Mouse (Mus musculus) C2C12 (cell line): ENCODE results near the gene Znrf3.

Experiments
- CTCF ChIP-seq: IDR thresholded peaks from one replicate; pipeline ENCODE4 v1.5.1; 2011; ENCODE audit not compliant: control insufficient read depth, insufficient read depth, insufficient read length
- MAX ChIP-seq: IDR thresholded peaks from one replicate; pipeline ENCODE4 v1.6.1; 2011; ENCODE audit warnings: mild to moderate bottlenecking, control low read depth
- MYOG ChIP-seq: IDR thresholded peaks from one replicate; pipeline ENCODE4 v1.6.1; 2011; ENCODE audit not compliant: control insufficient read depth, insufficient read length; ENCODE audit errors: extremely low read depth

- TF ChIP-seq CTCF (no peak), MYOG (no peak), MAX (no peak)
These were observed 173.2 kb downstream of the Znrf3 start for GRCm38 (mm10) chr11:5271274-5272065.
